Mouse (Mus musculus): ENCODE results near the gene Pcyt2. TPM values are rescaled to one million over a fixed set of nuclear protein-coding genes. Genes with fewer than 3 reads are reported as not detected.

The Pcyt2 gene
- polyA plus RNA-seq (2016; fragmentation: Nextera tagmentation; extraction: Ambion mirVana), result 143 and 156 TPM in 2 replicates

DNA sequence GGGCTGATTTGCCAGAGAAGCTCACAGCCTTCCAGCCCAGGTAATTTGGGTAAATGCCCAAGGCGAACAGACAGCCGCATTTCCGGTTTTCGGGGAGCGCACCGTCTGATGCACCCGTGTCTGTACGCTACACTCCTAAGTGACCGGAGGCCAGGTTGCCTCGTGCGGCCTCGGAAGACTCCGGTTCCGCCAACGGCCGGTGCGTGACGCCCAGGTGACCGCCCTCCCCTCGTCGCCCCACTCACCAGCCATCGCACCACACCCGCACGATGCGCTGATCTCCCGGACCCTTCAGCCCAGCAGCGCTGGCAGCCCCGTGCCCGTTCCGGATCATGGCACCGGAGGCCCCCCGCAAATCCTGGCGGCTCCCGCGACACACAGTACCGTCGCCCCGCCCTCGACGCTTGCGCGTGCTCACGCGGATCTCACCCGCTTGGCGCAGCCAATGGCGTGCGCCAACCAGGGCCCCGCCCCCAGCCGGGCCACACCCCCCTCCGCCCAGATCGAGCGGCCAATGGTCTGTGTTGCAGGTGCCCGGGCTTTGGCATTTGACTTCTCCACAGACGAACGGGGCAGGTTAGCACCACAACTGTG lies at the start of gene Pcyt2:
Pcyt2 (minus strand) TSS at position 418 of the 594 bp plus-strand sequence.
- Histone ChIP-seq H3K27me3 (no peaks in the 10 kb centered on the region), H3K4me2 (peak within 1 kb of the TSS; percentile 83), H3K4me3 (replicated peaks) (peak within 1 kb of the TSS; percentile 77), H3K36me3 (peaks cover 75% of the 10 kb centered on the region), H3K4me1 (replicated peaks) (peaks cover 17% of the 10 kb centered on the region), H3K9me3 (no peaks in the 10 kb centered on the region), H3K9ac (replicated peaks) (peak within 1 kb of the TSS; percentile 78), H3K27ac (peak within 1 kb of the TSS; percentile 45)
- peak; percentile 91 for ATAC-seq (ENCODE audit: insufficient number of reproducible peaks, insufficient read depth, low FRiP score, low TSS enrichment, low read depth)
- under 1% methylated on average over 54 of the region's 56 CpGs for WGBS

DNA sequence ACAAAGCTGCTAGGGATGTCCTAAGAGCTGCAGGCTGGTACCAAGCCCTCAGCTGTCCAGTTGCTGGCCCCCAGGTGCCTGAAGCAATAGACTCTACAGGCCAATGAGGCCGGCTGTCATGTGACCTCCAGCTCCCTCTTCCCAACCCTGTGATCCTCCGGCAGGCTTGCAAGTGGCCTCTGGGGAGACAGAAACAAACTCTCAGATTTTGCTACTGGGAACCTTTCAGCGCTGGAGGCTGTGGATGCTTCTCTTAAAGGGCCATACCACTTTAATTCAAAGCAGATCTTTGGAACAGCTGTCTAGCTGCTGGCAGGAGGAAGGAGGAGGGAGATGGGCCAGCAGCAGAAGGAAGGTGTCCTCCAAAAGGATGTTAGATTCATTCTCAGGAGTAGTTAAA lies 48.9 kb upstream of the Pcyt2 start:
- no peak overlapping the region for H3K4me3 ChIP-seq (replicated peaks)
- ATAC-seq (ENCODE audit: insufficient number of reproducible peaks, insufficient read depth, low FRiP score, low TSS enrichment, low read depth), result no peak
- WGBS, result 1% methylated on average over 3 of the region's 3 CpGs
- H3K9ac ChIP-seq (replicated peaks), result no peak overlapping the region
- no peaks in the 10 kb centered on the region for H3K9me3 ChIP-seq
- H3K27me3 ChIP-seq, result peaks cover 29% of the 10 kb centered on the region
- H3K4me1 ChIP-seq (replicated peaks), result peaks cover 15% of the 10 kb centered on the region
- H3K4me2 ChIP-seq, result 0 out of 2 replicates have a peak overlapping the region, but pooled peaks have one; percentile 17
- H3K27ac ChIP-seq, result no peak overlapping the region
- H3K36me3 ChIP-seq, result no peaks in the 10 kb centered on the region

- H3K27me3 ChIP-seq, result peaks cover 41% of the 10 kb centered on the region
- H3K9me3 ChIP-seq, result no peaks in the 10 kb centered on the region
- H3K36me3 ChIP-seq, result no peaks in the 10 kb centered on the region
- ATAC-seq (ENCODE audit: insufficient number of reproducible peaks, insufficient read depth, low FRiP score, low TSS enrichment, low read depth), result no peak
- H3K4me3 ChIP-seq (replicated peaks), result no peak overlapping the region
- no peak overlapping the region for H3K27ac ChIP-seq
- no peak overlapping the region for H3K9ac ChIP-seq (replicated peaks)
- H3K4me2 ChIP-seq, result no peak overlapping the region
- H3K4me1 ChIP-seq (replicated peaks), result peaks cover 26% of the 10 kb centered on the region
- WGBS, result 66% methylated on average over 3 of the region's 3 CpGs
Measured at GRCm38 (mm10) chr11:120665406-120665805, 47.7 kb upstream of the Pcyt2 start.

GRCm38 (mm10) chr11:120663714-120664113 lies 46.0 kb upstream of the Pcyt2 start:
- Histone ChIP-seq H3K27ac (no peak overlapping the region), H3K4me3 (replicated peaks) (no peak overlapping the region), H3K4me2 (no peak overlapping the region), H3K36me3 (no peaks in the 10 kb centered on the region), H3K9me3 (no peaks in the 10 kb centered on the region), H3K4me1 (replicated peaks) (peaks cover 41% of the 10 kb centered on the region), H3K9ac (replicated peaks) (no peak overlapping the region), H3K27me3 (peaks cover 58% of the 10 kb centered on the region)
- ATAC-seq (ENCODE audit: insufficient number of reproducible peaks, insufficient read depth, low FRiP score, low TSS enrichment, low read depth), result no peak
- 91% methylated on average over 5 of the region's 5 CpGs for WGBS

DNA sequence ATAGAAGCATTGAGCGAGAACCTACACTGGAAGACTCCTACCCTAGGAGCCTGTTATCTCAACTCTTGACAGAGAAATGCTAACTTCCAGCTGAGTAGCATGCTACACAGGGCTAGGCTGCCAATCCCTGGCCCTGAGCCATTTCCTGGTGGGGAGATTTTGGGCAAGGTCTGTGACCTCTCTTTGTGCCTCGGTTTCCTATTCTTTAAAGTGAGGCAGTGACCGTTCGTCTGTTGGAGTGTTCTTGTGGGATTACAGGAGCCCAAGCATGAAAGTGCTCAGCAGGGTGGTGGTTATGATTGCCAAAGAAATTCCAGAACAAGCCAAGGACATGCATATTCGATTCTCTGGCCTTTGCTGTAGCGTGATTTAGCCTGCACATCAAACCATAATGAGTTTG lies 45.0 kb upstream of the Pcyt2 start:
- peaks cover 41% of the 10 kb centered on the region for H3K4me1 ChIP-seq (replicated peaks)
- H3K4me3 ChIP-seq (replicated peaks), result no peak overlapping the region
- peaks cover 67% of the 10 kb centered on the region for H3K27me3 ChIP-seq
- no peak for ATAC-seq (ENCODE audit: insufficient number of reproducible peaks, insufficient read depth, low FRiP score, low TSS enrichment, low read depth)
- no peak overlapping the region for H3K9ac ChIP-seq (replicated peaks)
- WGBS, result 78% methylated on average over 6 of the region's 6 CpGs
- no peak overlapping the region for H3K27ac ChIP-seq
- H3K4me2 ChIP-seq, result no peak overlapping the region
- no peaks in the 10 kb centered on the region for H3K36me3 ChIP-seq
- no peaks in the 10 kb centered on the region for H3K9me3 ChIP-seq

DNA sequence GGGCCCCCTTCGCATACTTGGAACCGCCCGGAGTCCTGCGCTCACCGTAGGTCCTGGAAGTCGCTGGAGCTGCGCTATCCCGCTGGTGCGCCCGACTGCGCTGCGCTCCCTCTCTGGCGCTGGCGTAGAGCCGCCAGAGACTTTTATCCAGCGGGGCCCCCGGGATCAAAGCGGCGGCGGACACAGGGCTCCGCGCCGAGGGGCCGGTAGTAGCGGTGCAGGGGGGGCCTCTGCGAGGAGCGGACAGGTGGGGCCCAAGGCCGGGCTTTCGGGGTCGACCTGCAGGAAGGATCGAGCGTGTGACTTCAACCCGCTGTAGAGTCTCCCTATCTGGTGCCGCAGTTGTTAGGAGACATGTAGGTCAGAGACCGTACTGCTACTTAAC lies 43.3 kb upstream of the Pcyt2 start, which contains the start of gene Notum:
Notum (minus strand) TSS at position 100 of the 385 bp plus-strand sequence.
- Histone ChIP-seq H3K27ac (no peak within 1 kb of the TSS), H3K9me3 (no peaks in the 10 kb centered on the region), H3K4me3 (replicated peaks) (peak within 1 kb of the TSS; percentile 52), H3K4me2 (peak within 1 kb of the TSS; percentile 76), H3K36me3 (no peaks in the 10 kb centered on the region), H3K9ac (replicated peaks) (peak within 1 kb of the TSS; percentile 59), H3K27me3 (peaks cover 81% of the 10 kb centered on the region), H3K4me1 (replicated peaks) (peaks cover 32% of the 10 kb centered on the region)
- ATAC-seq (ENCODE audit: insufficient number of reproducible peaks, insufficient read depth, low FRiP score, low TSS enrichment, low read depth), result no peak
- WGBS, result under 1% methylated on average over 35 of the region's 35 CpGs

GRCm38 (mm10) chr11:120660301-120661075 lies 42.8 kb upstream of the Pcyt2 start:
- ATAC-seq (ENCODE audit: insufficient number of reproducible peaks, insufficient read depth, low FRiP score, low TSS enrichment, low read depth), result peak; percentile 60; the same call in 1 of the 2 replicates
- Histone ChIP-seq H3K9me3 (no peaks in the 10 kb centered on the region), H3K4me1 (replicated peaks) (peaks cover 30% of the 10 kb centered on the region), H3K36me3 (no peaks in the 10 kb centered on the region), H3K4me3 (replicated peaks) (peak overlapping the region; percentile 52), H3K27ac (no peak overlapping the region), H3K4me2 (peak overlapping the region; percentile 76), H3K9ac (replicated peaks) (peak overlapping the region; percentile 59), H3K27me3 (peaks cover 81% of the 10 kb centered on the region)
- under 1% methylated on average over 93 of the region's 95 CpGs for WGBS

GRCm38 (mm10) chr11:120659509-120660300 lies 42.0 kb upstream of the Pcyt2 start:
- ATAC-seq (ENCODE audit: insufficient number of reproducible peaks, insufficient read depth, low FRiP score, low TSS enrichment, low read depth), result no peak
- peak overlapping the region; percentile 52 for H3K4me3 ChIP-seq (replicated peaks)
- peaks cover 76% of the 10 kb centered on the region for H3K27me3 ChIP-seq
- H3K36me3 ChIP-seq, result no peaks in the 10 kb centered on the region
- H3K9me3 ChIP-seq, result no peaks in the 10 kb centered on the region
- H3K9ac ChIP-seq (replicated peaks), result peak overlapping the region; percentile 59
- no peak overlapping the region for H3K27ac ChIP-seq
- H3K4me2 ChIP-seq, result peak overlapping the region; percentile 76
- peaks cover 26% of the 10 kb centered on the region for H3K4me1 ChIP-seq (replicated peaks)
- WGBS, result 2% methylated on average over 50 of the region's 50 CpGs

DNA sequence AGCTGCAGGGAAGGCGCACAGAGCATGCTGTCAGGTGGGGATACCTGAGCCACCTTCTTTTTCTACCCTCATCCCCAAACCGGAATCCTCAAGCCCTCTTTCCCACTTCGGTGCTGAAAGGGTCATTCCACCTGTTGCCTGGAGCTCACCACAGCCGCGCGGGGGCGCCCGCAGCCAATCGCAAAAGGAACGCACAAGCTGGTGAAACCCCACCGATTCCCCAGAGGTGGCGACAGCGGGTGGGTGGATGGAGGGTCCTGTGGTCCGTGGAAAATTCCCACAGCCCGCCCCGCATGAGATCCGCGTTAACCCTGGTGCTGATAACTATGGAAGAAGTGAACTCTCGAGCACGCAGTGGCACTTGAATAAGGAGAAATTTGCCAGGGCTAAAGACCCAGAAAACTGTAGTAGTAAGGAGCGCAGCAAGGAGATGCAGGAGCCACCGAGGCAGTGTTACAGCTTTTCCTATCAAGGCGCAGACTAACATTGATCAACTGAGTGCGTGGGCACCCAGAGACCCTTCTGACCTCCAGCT lies 41.2 kb upstream of the Pcyt2 start:
- no peaks in the 10 kb centered on the region for H3K36me3 ChIP-seq
- H3K4me1 ChIP-seq (replicated peaks), result peaks cover 26% of the 10 kb centered on the region
- H3K9ac ChIP-seq (replicated peaks), result no peak overlapping the region
- H3K4me2 ChIP-seq, result peak overlapping the region; percentile 76
- H3K9me3 ChIP-seq, result no peaks in the 10 kb centered on the region
- no peak overlapping the region for H3K27ac ChIP-seq
- peak overlapping the region; percentile 52 for H3K4me3 ChIP-seq (replicated peaks)
- peaks cover 78% of the 10 kb centered on the region for H3K27me3 ChIP-seq
- no peak for ATAC-seq (ENCODE audit: insufficient number of reproducible peaks, insufficient read depth, low FRiP score, low TSS enrichment, low read depth)
- WGBS, result 4% methylated on average over 24 of the region's 24 CpGs

GRCm38 (mm10) chr11:120657301-120657700 lies 39.6 kb upstream of the Pcyt2 start:
- Histone ChIP-seq H3K9me3 (no peaks in the 10 kb centered on the region), H3K4me1 (replicated peaks) (peaks cover 26% of the 10 kb centered on the region), H3K36me3 (no peaks in the 10 kb centered on the region), H3K4me3 (replicated peaks) (no peak overlapping the region), H3K9ac (replicated peaks) (no peak overlapping the region), H3K4me2 (no peak overlapping the region), H3K27ac (no peak overlapping the region), H3K27me3 (peaks cover 62% of the 10 kb centered on the region)
- WGBS, result 90% methylated on average over 4 of the region's 4 CpGs
- no peak for ATAC-seq (ENCODE audit: insufficient number of reproducible peaks, insufficient read depth, low FRiP score, low TSS enrichment, low read depth)

GRCm38 (mm10) chr11:120654741-120655140 lies 37.0 kb upstream of the Pcyt2 start:
- Histone ChIP-seq H3K4me1 (replicated peaks) (peaks cover 9% of the 10 kb centered on the region), H3K36me3 (no peaks in the 10 kb centered on the region), H3K4me2 (no peak overlapping the region), H3K9ac (replicated peaks) (no peak overlapping the region), H3K9me3 (no peaks in the 10 kb centered on the region), H3K27me3 (peaks cover 36% of the 10 kb centered on the region), H3K4me3 (replicated peaks) (no peak overlapping the region), H3K27ac (no peak overlapping the region)
- 75% methylated on average over 3 of the region's 3 CpGs for WGBS
- ATAC-seq (ENCODE audit: insufficient number of reproducible peaks, insufficient read depth, low FRiP score, low TSS enrichment, low read depth), result no peak
